Mouse (Mus musculus) heart, postnatal 10 days (tissue): ENCODE data around the gene Mdh2. TPM values are rescaled to one million over a fixed set of nuclear protein-coding genes. Genes with fewer than 3 reads are reported as not detected.

ENCODE experiments used
- DNase-seq, 2 experiments: peaks; one replicate each; pipeline ENCODE4 v3.0.0; 2021
- intact Hi-C: fragments of 180-260 bp; cut with DNase I; formaldehyde crosslinking; loops from one replicate; pipeline ENCODE4 v1.15.1; 2025
- microRNA-seq, 2 experiments: library from miRNA; unstranded; fragments of <30 nt; microRNA quantifications; one replicate each; pipeline ENCODE4 v1.2.0; 2022
- total RNA-seq, 2 experiments: library from RNA; stranded (reverse); gene quantifications; 2 replicates each; pipeline ENCODE4 v1.2.3; 2021

The Mdh2 gene
- total RNA-seq, 2 experiments from 2014 or later, result 1,661 to 1,664 TPM

DNA sequence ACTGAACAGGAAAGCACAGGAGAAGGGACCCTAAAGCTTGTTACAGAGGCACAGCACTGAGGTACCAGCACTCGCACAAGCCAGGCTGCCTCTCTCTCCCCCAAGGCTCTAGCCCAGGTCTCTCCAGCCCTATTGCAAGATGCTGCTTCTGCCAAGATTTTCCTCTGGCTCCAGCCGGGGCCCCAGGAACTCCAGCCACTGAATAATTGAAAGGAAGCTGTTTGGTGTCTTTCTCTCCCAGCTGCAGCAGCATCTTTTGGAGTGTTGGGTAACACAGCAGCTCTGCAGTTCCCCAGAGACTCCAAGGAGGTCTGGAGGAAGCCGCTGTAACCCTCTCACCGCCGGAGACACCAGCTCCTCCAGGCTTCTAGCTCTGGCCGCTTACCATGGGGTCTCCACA is 47.9 kb downstream of the Mdh2 start:
- intact Hi-C loops, result no loop called here
- peak; percentile 11 to 18 for DNase-seq

DNA sequence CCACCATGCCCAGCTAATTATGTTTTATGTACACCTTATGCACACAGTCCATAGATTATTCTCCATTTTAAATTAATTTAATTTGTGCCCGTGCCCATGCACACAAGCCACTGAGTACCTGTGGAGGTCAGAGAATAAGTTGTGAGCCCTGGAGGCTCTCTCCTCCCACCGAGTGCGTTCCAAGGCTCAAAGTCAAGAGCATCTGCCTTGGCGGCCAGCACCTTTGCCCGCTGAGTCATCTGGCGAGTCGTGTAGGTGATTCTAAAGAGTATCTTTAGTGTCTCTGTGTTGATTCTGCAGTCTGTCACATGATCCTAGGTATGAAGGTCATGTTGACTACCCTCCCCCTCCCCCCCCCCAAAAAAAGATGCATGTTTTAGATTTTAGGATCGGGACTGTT is 51.1 kb downstream of the Mdh2 start:
- DNase-seq, result no peak

DNA sequence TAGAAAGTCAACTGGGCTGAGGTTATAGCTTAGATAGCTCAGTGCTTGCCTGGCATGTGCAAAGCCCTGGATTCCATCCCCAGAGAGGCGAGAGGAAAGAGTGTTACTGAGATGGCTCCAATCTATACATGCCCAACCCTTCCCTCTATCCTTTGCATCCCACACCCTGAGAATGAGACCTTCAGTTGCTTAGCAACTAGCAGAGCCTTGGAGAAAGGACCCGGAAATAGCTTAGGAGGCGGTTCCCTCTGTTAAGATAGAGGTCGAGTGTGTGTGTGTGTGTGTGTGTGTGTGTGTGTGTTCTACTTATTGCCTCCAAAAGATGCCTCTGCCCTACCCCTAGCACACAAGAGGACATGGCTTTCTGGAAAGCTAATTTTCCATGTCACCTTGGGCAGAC is 54.4 kb downstream of the Mdh2 start:
- no peak for DNase-seq

More for the DNA sequence above, 51.1 kb downstream of the Mdh2 start:
- intact Hi-C loops, result no loop called here

DNA sequence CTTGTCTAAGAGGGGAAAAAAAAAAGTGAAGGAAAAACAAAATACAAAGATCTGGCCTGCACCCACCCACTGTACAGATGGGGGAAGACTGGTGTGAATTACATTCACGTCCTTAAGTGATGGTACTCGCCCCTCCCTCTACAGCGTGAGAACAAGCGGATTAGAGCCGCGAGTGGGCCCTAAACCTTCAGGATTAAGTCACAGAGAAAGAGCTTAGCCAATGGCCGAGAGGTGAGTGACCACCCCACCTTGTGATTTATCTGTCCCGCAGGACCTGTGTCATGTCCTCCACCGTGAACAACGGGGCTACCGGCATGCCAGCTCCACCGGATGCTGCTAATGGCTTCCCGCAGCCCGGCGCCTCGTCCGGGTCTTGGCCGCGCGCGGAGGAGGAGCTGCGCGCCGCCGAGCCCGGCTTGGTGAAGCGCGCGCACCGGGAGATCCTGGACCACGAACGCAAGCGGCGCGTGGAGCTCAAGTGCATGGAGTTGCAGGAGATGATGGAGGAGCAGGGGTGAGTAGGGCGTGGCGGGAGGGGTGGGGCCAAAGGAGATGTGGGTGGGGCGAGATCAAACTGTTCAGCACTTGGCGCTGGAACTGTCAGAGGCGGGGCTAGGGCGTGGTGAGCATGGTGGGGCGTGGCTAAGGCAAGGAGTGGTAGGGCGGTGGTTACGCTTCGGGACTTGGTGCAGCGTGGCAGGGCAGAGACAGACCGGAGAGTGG is 56.6 kb downstream of the Mdh2 start:
- intact Hi-C loops, result no loop called here
- DNase-seq, result peak; percentile 31 to 57

More for the DNA sequence above, 54.4 kb downstream of the Mdh2 start:
- intact Hi-C loops, result no loop called here

DNA sequence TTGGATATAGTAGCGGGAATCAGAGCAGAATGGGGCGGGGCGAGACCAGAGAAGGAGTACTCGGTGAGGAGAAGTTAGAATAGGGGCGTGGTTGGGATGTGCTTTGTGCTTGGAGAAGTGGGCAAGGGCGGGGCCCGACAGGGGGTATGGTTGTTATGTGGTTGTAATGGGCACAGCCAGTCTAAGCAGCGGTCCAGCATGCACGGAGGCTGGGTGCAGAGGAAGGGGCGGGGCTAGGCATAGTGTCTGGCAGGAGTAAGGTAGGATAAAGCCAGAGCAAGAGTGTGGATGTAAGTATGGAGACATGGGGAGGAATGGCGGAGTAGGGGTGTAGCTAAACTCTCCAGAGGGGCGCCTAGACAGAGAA is 57.2 kb downstream of the Mdh2 start:
- DNase-seq, result no peak
- intact Hi-C loops, result no loop called here

DNA sequence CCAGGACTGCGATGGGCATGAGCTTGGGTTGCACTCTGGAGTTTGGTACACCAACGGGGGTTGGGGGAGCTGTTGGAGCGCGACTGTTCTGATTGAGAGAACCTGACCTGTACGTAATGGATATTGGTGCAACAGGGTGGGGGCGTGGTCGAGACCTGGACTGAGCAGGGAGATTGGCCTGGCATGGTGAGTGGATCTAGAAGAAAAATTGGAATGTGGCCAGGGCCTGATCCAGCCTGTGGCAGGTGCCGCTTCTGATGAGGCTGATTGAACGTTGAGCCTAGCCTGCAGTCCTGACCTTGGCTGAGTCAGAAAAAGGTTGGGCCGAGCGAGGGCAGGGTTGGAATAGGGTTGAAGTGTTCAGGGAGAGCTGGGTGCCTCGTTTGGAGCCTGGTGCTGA is 57.7 kb downstream of the Mdh2 start:
- DNase-seq, result no peak
- intact Hi-C loops, result no loop called here

Small RNAs within 50 kb of the gene (microRNA-seq; reads per million reads assigned to microRNA genes)
- 0 reads per million in 2 experiments for gene Gm23268
- 0 reads per million in 2 experiments for gene Mir7034

Other genes with a start within 250 kb of the Mdh2 start
- 10 to 100 TPM; 43.3 to 51.8 TPM for gene Hip1, start 233.4 kb upstream of the Mdh2 start, total RNA-seq
- not detected for gene Ccl26, start 214.9 kb upstream of the Mdh2 start, total RNA-seq
- 1 to 10 TPM; 1.2 to 1.8 TPM for gene Ccl24, start 205.4 kb upstream of the Mdh2 start, total RNA-seq
- gene Rhbdd2, start 145.9 kb upstream of the Mdh2 start, total RNA-seq, result 10 to 100 TPM; 19.2 to 21.1 TPM
- 10 to 100 TPM; 62.8 to 72.0 TPM for gene Por, start 108.4 kb upstream of the Mdh2 start, total RNA-seq
- 10 to 100 TPM; 10.0 to 17.4 TPM for gene Tmem120a, start 34.0 kb upstream of the Mdh2 start, total RNA-seq
- gene Styxl1, start 95 bp upstream of the Mdh2 start, total RNA-seq, result not detected
- gene Srrm3, start 28.4 kb downstream of the Mdh2 start, total RNA-seq, result under 1 TPM; 0.24 to 0.25 TPM
- 100 to 1,000 TPM; 304 to 329 TPM for gene Hspb1, start 109.4 kb downstream of the Mdh2 start, total RNA-seq
- 100 to 1,000 TPM; 321 to 334 TPM for gene Ywhag, start 156.1 kb downstream of the Mdh2 start, total RNA-seq
- gene Ssc4d, start 196.1 kb downstream of the Mdh2 start, total RNA-seq, result 1 to 10 TPM in 1 of 2 experiments, under 1 TPM in 1; 0.43 to 1.4 TPM
- gene Zp3, start 201.6 kb downstream of the Mdh2 start, total RNA-seq, result not detected
- gene Dtx2, start 216.3 kb downstream of the Mdh2 start, total RNA-seq, result 10 to 100 TPM in 1 of 2 experiments, 1 to 10 TPM in 1; 9.5 to 10.7 TPM